Mouse (Mus musculus) hematopoietic stem cell, adult 5-6 weeks (primary cell): ENCODE results near the gene 0610040J01Rik. TPM values are rescaled to one million over a fixed set of nuclear protein-coding genes. Genes with fewer than 3 reads are reported as not detected.

Experiments used
- ATAC-seq, 2 experiments: fragments of 125-278 bp in 1 of 2; replicated peaks in 1 of 2; 2 replicates each; pipeline ENCODE4 v1.8.0; 2016 to 2017; ENCODE audit warnings: inconsistent platforms in 2 of 2, mild to moderate bottlenecking in 2 of 2, moderate number of reproducible peaks in 2 of 2, low read depth in 1 of 2, moderate TSS enrichment in 1 of 2; ENCODE audit not compliant: low FRiP score in 2 of 2, poor library complexity in 2 of 2, severe bottlenecking in 2 of 2, insufficient read depth in 1 of 2, low TSS enrichment in 1 of 2
- total RNA-seq: library from RNA; stranded (forward); fragments of 172-1452, 232-1000 nt; gene quantifications from 2 replicates; pipeline ENCODE4 v1.2.3, GENCODE M21; 2017

0610040J01Rik gene
- total RNA-seq, 1 experiment from 2014 or later = not detected

DNA sequence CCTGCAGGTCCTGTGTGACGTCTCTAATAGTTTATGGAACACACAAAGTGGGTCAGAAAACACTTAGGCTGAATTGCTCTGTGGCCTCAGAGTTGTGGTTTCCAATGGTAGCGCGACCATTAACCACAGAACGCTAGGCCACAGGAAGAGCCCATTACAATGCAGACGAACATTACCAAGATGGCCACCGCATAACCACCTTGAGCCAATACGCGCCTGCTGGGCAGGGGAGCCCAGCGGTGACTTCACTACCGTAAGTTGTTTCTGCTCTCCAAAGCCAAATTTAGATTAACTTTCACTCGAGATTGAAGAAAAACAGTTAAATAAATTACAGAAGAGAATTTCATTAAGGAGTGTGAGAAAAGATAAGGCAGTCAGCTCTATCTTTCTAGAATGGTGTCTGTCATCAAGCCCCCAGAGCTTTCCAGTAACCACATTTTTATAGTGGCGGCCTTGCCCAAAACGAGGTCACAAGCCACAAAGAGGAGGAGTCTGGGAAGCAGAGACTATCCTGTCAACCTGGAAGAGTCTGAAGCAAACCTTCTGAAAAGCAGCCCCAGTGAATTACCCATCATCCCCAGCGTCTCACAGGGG is 113.0 kb downstream of the 0610040J01Rik start:
- no peak for ATAC-seq

DNA sequence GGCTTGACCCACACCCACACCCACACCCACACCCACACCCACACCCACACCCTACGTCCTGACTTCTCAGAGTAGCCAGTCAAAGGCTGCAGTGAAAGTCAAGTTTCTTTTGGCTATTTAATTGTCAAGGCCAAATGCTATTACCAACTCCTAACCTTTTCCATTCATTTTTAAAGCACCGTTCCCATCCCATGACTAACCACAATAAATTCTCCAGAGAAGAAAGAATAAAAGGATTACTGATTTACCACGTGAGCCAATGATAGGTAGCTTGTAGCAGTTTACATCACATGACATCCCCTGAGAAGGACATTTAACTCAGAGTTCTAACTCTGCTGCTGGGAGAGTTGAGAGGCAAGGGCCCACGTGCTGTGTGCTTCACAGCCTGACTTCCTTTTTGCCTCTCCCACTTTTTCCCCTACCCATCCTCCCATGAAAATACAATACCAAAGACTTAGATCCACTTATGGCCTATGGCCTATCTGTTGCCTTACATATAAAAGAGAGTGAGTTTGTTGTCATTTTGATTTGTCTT is 118.7 kb downstream of the 0610040J01Rik start:
- no peak for ATAC-seq

DNA sequence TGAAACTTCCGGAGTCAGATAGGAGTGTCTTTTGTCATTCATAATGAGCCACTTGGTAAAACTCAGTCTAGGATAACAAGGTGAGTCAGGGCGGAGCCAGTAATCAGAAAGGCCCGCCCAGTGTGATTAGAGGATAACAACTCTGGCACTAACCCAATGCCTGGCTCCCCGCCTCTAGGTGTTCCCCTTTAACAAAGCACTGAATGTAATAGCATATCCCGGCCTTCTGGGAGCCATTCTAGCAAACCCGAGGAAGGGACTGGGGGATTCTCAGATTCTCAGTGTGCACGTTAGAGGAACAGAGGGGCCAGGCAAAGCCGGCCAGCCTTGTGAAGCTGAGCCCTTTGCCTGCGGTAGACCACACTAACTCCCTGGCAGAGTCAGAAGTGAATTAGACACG is 120.7 kb downstream of the 0610040J01Rik start:
- no peak for ATAC-seq

DNA sequence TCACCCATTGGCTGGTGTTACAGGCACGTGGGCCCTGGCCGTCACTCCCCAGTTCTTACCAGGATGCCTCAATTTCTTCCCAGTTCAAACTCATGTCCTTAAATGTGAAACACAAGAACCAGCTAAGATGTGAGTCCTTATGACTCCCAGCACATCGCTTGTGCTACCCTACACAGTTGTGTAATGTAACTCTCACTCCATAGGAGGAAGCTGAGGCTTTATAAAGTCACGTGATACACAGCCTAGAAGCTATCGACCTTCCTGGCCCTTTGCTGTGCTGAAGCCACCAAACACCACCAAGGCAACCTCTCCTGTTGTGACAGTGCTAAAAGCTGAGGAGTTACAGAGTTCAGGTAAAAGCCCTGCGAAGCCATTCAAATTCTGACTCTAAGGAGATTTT is 123.4 kb downstream of the 0610040J01Rik start:
- no peak for ATAC-seq

DNA sequence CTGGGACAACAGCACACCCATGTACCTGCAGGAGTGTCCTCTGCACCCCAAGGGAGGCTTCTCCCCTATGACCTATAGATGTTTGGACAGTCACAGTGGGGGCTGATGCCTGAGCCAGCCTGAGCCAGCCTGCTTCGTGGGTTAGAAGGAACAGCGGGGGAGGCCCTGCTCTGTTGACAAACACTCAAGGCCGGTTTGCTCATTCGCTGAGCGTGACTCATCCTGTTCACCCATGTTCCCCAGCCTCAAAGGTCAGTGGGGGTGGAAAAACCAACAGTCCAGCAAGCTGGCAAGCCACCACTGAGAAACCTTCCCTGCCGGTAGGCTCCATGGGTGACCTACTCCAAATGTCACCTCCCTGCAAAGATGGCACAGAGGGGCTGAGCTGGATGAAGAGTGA is 124.6 kb downstream of the 0610040J01Rik start:
- ATAC-seq = no peak

DNA sequence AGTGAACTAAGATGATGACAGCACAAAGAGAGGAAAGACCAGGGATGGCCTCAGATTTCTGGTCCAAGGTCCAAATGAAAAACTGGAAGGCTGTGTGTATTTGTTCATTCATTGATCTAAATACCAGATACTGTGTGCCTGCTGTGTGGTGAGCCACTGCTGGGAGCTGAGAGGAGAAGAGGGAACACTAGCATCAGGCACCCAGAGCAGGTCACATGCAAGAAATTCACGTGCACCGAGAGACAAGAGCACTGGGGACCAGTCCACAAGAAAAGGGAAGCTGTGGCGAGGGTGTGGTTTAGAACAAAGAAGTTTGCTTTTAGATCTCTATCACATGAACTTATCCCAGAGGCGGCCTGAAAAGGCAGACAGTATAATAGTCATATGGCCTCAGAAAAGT is 126.4 kb downstream of the 0610040J01Rik start:
- peak; percentile 92 to 94 for ATAC-seq

DNA sequence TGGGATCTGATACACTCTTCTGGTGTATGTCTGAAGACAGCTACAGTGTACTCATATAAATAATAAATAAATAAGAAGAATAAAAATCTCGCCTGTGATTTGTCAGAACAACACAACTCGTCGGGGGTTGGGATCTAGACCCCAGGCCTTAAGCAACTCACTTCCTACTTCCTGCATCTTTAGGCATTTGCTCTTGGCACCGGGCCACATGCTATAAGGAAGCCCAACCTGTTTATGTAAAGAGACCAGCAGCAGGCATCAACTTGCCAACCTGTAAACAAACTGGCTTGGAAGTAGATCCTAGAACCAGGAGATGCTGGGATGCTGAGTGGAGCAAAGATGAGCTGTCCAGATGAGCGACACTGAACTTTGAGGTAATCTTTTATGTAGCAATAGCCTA is 129.7 kb downstream of the 0610040J01Rik start:
- ATAC-seq = no peak

DNA sequence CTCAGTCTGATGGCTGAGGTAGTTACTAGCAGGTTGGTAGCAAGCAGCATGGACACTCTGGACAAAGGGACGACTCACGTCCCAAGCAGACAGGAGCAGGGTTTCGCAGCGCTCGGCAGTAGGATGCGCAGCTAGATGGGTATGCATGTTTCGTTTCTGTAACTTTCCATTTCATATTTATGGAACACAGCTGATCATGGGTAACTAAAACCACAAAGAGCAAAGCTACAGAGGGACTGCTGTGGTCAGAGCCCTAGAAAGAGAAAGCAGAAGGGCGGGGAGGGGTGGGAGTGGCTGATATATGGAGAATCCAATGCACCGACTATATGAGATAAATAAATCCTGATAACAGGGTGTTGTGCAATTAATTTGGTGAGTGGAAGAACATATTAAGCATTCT is 131.1 kb downstream of the 0610040J01Rik start:
- peak; percentile 44 to 71 for ATAC-seq

DNA sequence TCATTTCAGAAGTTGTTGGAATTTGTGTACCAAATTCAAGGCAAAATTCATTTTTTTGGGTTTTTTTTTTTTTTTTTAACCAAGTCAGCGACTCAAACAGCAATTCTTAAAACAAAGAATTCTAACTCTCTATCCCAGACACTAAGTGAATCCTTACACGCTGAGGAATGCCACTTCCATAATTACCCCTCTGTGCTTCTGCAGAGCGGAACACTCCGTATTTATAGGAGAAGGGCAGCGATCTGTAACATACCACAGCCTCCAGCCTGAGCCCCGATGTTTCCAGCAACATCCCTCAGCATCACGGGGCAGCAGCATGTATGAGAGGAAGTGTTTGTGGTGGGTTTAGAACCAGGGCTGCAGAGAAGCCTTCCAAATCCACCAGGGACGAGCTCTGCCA is 135.4 kb downstream of the 0610040J01Rik start:
- ATAC-seq = no peak

DNA sequence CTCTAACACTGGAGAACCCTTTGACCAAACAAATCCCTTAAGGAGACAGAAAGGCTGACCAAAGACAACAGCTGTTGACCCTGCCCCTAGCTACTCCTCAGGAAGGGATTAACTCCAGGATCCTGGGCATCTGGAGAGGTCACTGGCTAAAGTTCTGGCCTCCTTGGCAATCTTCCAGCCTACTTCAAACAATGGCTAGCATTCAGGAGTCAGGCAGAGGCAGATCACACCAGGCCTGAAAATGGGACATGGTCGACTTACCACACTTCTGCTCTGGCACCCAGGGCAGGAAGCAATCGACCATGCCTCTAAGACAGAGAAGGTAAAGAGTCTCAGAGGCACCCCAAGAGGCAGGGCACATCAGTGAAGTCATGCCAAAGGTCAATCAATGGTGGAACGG is 137.0 kb downstream of the 0610040J01Rik start:
- no peak for ATAC-seq

Other genes starting within 250 kb of the 0610040J01Rik start
- gene Nwd2, start 163.3 kb upstream of the 0610040J01Rik start, total RNA-seq = not detected in 2 replicates
- 16.1 and 18.0 TPM in 2 replicates for gene Rell1, start 156.5 kb downstream of the 0610040J01Rik start, total RNA-seq